Mouse (Mus musculus): ENCODE measurements around the gene Fau. TPM values are rescaled to one million over a fixed set of nuclear protein-coding genes. Genes with fewer than 3 reads are reported as not detected.

Fau gene
- polyA plus RNA-seq (2012; rRNA removed), result 1,645 and 2,151 TPM in 2 replicates

DNA sequence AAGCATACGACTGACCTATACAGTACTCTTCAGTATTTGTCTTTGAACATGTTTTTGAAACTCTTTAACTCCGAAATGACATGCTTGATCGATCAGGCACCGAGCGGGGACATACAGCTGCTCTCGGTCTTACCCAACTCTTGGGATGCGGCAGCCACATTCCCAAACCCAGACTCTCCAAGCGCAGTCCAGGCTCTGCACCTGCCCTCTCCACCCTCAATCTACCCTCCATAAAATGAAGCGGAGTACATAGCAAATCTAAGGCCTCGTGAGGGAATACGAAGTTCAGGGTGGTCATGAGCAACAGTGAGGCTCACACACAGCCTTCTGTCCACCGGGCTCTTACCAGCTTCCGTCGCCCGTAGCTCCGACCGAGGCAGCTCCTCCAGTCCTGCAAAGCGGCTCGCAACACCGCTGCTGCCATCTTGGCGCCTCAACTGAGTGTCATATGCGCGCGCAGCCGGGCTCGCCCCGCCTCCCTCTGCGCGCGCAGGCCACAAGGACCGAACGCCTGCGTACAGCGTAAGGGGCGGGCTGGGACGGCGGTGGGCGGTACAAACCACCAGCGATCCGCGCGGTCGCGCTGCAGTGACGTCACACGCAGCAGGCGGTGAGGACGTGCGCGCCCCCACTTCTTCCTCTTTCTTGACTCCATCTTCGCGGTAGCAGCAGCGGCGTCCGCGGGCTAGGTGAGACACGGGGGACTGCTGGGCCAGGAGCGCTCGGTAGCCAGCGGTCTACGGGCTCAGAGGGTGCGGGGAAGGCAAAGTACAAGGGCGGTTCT is at the start of gene Fau, which contains the start of gene Mrpl49:
Gene Fau (plus strand): TSS at position 532 of the 784 bp plus-strand sequence.
Gene Mrpl49 (minus strand): TSS at position 473 of the 784 bp plus-strand sequence.

DNA sequence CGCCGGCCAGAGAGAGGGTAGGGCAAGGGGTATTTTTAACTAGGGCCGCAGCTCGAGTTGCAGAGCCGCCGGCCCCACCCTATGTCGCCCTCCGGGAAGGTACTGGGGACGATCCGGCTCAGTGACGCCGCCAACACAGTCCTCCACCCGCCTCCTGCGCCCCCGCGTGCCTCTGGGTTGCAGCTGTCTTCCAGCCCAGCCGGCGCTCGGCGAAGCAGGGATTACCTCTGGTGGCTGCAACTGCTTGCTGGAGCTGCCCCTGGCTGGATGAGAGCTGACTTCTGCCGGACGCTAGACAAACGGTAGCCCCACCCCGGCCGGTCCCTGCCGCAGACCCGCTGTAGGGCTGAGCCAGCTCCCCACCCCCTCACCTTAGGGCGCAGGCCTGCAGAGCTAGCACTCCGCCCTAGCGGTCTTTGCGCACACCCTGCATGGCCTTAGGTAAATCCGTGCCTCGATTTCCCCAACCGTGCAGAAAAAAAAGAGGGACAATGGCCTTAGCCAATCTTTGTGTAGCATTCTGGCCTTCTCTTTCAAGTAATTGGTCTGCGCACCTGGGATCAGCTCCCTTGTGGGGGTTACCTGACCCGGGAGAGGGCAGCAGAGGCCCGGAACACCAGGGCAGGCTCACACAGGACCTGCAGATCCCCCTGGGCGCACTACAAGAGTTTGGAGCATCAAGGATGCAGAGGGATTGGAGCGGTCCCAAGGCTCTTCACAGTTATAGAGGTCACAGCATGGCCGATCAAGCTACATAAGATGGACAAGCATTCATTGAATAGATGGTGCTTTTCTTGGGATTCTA is 41.9 kb upstream of the Fau start, which contains the start of gene Capn1:
Gene Capn1 (minus strand): TSS at position 387 of the 805 bp plus-strand sequence.

DNA sequence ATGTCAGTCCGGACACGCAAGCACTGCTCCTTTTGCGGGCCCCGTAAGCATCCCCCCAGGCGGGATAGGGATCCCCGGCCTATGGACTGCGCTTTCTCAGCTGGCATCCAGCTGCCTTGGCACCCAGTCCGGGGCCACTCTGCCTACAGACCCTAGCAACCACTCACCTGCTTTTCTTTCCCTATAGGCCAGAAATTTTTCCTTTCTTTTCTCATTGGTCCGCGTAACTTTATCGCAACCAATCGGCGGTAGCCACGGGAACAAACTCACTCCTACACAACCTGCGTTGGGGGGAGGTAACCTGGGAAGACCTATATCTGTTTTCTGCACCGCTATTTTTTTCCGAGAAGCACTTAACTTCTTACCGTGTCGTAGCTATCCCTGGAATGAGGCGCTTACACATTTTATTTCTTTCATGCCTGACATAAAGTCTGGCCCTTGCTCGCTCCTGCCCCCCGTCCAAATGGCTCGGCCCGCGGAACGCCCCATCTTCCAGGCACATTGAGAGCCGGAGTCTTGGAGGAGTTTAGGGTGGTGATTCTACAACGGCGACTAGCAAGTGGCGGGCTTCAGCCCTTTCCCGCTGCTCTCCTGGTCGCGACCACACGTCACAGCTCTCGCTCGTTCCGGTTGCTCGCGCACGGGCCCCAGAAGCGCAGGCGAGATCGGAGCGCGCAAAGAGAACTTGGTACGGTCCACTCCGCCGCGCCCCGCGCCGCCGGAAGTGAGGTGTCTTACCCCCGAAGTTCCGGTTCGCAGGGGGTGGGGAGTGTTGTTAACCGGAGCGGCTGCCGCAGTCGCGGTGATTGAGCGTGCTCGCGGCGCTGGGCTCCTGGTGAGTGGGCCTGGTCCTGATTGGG is 11.1 kb upstream of the Fau start, which contains the start of gene Syvn1:
Gene Syvn1 (plus strand): TSS at position 283 of the 860 bp plus-strand sequence.

DNA sequence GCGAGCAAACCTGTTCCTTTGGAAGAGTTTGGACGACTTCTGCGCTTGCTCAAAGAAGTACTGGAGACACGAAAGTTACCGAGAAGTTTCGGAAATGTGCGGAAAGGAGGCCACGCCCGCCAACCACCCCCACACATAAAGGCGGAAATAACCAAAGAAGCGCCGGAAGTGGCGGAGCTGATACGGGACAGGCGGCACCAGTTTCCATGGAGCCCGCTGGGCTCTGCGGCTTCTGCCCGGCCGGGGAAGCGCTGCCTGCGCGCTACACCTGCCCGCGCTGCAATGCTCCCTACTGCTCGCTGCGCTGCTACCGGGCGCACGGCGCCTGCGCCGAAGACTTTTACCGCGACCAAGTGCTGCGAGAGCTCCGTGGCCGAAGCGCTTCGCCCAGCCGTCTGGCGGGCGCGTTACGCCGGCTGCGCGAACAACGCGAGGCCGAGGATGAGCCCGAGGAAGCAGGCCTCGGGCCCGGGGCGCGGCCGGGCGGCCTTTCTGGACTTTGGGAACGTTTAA is 3.4 kb downstream of the Fau start, which contains the start of gene Znhit2:
Gene Znhit2 (plus strand): TSS at position 172 of the 513 bp plus-strand sequence.

DNA sequence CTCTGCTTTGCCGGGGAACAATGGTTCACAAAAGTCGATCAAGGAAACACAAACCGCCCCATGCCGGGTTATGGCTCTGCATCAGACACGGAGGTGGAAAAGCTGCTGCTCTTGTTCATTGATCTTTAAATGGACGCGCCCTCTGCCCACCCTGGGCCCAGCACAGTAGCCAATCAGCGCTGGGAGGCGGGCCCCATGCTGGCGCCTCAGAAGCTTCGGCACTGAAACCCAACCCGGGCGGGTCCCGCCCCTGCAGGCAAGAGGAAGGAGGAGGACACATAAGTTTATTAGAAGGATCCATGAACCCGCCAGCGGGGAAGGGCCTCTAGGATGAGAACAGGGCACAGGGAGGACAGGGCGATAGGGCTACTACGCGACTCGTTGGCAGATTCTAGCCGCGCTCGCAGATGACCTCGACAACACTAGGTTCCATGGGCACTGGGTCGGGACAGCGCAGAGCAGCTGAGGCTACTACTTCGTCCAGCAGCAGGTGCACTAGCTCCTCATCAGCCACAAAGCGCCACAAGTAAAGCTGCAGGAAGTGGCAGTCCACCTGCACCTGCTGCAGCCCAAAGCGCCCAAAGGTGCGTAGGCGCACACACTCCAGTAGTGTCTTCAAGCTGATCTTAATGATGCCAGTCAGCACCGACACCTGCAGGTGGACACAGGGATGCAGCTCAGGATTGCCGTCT is 10.2 kb downstream of the Fau start, which contains the start of gene Tm7sf2:
Gene Tm7sf2 (minus strand): TSS at position 650 of the 692 bp plus-strand sequence.

DNA sequence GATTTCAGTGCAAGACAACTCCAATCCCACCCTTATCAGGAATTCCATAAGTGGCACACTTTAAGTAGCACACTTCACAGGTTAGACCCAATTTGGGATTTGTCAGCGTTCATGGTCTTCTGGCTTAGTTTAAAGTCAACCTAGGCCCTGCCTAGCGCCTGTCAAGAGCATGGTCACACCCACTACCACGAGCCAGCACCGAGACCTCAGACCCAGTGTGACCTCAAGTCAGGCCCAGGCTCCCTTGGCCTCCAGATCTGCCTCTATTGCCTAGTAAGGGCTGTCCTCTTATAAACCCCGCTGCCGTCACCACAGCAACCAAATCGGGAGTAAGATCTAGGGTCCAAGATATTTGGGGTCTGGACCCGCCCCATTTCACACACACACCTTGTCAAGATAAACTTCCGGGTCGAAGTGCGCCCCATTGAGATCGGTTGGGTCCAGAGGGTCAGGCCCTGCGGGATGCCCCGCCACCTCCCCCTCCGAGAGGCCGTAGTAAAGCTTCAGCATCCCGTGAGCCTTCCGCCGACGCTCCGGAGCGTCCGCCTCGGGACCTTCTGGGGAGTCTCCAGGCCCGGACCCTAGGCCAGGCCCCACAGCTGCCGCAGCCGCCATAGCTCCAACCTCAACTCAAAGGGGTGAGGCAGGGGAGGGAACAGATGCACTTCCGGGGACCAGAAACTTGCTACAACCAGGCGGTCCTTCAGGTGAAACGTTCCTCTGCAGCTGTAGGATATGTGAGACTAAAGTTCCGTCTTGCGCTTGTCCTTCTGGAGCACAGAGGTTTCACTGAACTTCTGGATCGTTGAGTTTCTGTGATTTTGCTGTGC is 19.1 kb downstream of the Fau start, which contains the start of gene Vps51:
Gene Vps51 (minus strand): TSS at position 668 of the 830 bp plus-strand sequence.

DNA sequence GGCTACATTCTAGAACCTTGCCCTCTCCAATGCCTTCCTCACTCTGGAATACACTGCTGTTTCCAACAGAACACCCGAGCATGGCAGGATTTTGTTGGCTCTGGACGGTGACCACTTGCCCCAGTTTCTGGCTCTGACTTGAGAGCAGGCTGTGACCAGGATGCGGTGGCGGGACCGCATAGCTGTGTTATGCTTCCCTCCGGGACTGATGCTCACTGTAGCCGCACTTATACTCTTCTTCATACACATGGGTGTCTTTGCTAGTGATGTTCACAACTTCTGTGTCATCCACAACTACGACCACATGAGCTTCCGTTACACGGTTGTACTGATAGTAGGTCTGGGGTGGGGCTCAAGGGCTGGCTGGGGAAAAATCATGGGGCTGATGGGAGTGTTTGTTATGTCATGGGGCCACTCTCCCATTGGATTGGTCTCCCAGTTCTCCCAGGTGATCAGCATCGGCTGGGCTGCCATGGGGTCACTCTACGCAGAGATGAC is 22.4 kb downstream of the Fau start, which contains the start of gene Tmem262:
Gene Tmem262 (plus strand): TSS at position 51 of the 498 bp plus-strand sequence.

DNA sequence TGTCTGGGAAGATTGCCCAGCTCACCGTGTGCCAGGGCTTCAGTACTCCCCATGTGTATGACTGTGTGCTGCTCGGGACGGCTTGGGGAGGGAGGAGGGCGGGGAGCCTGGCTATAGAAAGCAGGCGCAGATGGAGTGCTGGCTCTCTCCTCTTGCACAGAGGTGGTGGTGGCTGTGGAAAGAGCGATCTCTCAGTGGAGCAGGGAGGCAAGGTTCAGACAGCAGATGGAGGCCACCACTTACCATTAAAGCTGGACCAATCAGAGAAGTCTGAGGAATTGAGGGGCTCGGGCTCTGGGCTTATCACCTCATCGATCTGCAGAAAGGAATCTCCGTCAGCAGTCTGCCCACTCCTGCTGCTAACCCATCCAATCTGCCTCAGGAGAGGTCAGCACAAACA is 24.5 kb downstream of the Fau start, which contains the start of gene Gm28374:
Gene Gm28374 (minus strand): TSS at position 101 of the 400 bp plus-strand sequence.

DNA sequence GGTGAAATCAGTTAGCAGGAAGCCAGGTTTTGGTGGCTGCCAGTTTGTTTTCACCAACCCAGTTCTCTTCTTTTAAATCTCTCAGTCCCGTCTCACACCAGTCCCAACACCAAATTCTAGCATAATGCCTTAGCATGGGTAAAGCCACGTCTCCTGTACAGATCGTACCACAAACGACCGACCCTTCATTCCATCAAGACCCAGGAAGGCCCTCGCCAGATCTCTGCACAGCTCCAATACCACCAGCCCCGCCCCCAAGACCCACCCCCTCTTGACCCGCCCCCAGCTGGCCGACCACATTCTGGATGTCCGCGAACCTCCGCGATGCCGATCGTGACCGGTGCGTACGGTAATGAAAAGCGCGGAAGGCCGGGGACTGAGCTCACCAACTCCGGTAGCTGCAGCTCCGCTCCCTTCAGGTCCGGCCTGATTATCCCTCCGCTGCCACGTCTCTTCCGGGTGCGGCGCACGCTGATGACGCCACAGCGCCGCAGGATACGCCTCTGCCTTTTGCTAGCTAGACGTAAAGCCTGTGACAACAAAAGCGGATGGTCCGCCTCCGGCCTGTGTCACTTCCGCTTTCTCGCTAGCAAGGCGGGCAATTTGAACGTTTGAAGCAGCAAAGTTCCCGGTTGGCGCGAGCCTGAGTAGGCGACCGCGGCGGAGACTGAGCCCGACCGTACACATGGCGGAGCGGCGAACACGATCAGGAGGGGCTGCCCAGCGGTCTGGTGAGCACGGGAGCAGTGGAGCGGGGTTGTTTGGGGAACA is 27.0 kb downstream of the Fau start, which contains the start of the genes Zfpl1 and Cdca5:
Gene Zfpl1 (minus strand): TSS at position 479 of the 771 bp plus-strand sequence.
Gene Cdca5 (plus strand): TSS at position 506 of the 771 bp plus-strand sequence.

DNA sequence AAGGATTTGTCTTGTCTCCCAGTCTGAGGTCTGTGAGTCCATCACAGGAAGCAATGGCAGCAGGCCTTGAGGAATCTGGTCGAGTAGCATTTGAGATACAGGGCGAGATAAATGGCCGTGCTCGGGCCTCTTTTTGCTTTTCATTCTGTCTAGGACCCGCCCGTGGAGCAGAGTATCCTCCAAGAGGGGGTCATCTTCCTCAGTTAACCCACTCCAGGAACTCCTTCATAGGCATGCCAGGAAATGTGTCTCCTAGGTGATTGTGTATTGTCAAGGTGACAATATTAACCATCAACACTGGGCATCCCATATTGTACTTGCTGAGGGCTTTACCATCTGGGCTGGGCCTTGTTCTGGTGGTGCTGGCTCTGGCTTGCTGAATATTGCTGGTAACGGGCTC is 36.5 kb downstream of the Fau start, which contains the start of gene AC131692.1:
Gene AC131692.1 (plus strand): TSS at position 301 of the 400 bp plus-strand sequence.

DNA sequence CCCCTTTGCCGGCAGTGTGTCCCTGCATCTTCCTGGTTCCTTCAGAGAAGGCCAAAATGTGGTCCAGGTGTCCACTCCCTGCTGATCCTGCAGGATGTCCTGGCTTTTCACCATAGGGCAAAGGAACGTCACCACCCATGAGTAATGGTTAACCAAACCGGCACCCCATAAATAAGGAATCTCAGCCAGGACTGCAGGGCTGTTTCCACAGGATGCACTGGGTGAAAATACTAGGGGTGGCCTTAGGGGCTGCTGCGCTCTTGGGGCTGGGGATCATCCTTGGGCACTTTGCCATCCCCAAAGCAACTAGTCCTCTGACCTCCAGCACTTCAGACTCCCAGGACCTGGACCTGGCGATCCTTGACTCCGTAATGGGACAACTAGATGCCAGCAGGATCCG is 47.9 kb downstream of the Fau start, which contains the start of gene Naaladl1:
Gene Naaladl1 (plus strand): TSS at position 197 of the 400 bp plus-strand sequence.

Other genes starting within 250 kb of the Fau start
- 22.2 and 23.3 TPM in 2 replicates for gene Frmd8, start 182.6 kb upstream of the Fau start, polyA plus RNA-seq (2012; rRNA removed)
- gene Slc25a45, start 180.0 kb upstream of the Fau start, polyA plus RNA-seq (2012; rRNA removed), result 2.3 and 3.2 TPM in 2 replicates
- 9.3 and 9.8 TPM in 2 replicates for gene Tigd3, start 163.7 kb upstream of the Fau start, polyA plus RNA-seq (2012; rRNA removed)
- gene Dpf2, start 144.8 kb upstream of the Fau start, polyA plus RNA-seq (2012; rRNA removed), result 187 and 201 TPM in 2 replicates
- 2.4 and 2.9 TPM in 2 replicates for gene Cdc42ep2, start 133.0 kb upstream of the Fau start, polyA plus RNA-seq (2012; rRNA removed)
- 74.4 and 80.7 TPM in 2 replicates for gene Pola2, start 93.6 kb upstream of the Fau start, polyA plus RNA-seq (2012; rRNA removed)
- not detected in 2 replicates for gene Slc22a20, start 71.7 kb upstream of the Fau start, polyA plus RNA-seq (2012; rRNA removed)
- gene Capn1, start 41.9 kb upstream of the Fau start, polyA plus RNA-seq (2012; rRNA removed), result 5.6 and 7.9 TPM in 2 replicates
- 29.2 and 32.8 TPM in 2 replicates for gene Syvn1, start 11.3 kb upstream of the Fau start, polyA plus RNA-seq (2012; rRNA removed)
- gene Mrpl49, start 59 bp upstream of the Fau start, polyA plus RNA-seq (2012; rRNA removed), result 53.7 and 58.8 TPM in 2 replicates
- gene Znhit2, start 3.3 kb downstream of the Fau start, polyA plus RNA-seq (2012; rRNA removed), result 27.7 and 31.3 TPM in 2 replicates
- 42.8 and 53.5 TPM in 2 replicates for gene Tm7sf2, start 10.5 kb downstream of the Fau start, polyA plus RNA-seq (2012; rRNA removed)
- gene Vps51, start 19.4 kb downstream of the Fau start, polyA plus RNA-seq (2012; rRNA removed), result 74.8 and 88.1 TPM in 2 replicates
- 0.16 and 0.39 TPM in 2 replicates for gene Tmem262, start 22.2 kb downstream of the Fau start, polyA plus RNA-seq (2012; rRNA removed)
- gene Gm28374, start 24.4 kb downstream of the Fau start, polyA plus RNA-seq (2012; rRNA removed), result 0.67 and 1.7 TPM in 2 replicates
- 47.5 and 73.8 TPM in 2 replicates for gene Zfpl1, start 27.1 kb downstream of the Fau start, polyA plus RNA-seq (2012; rRNA removed)
- 35.9 and 39.7 TPM in 2 replicates for gene Cdca5, start 27.1 kb downstream of the Fau start, polyA plus RNA-seq (2012; rRNA removed)
- 1.3 and 1.6 TPM in 2 replicates for gene AC131692.1, start 36.6 kb downstream of the Fau start, polyA plus RNA-seq (2012; rRNA removed)
- 2.8 and 3.9 TPM in 2 replicates for gene Naaladl1, start 47.9 kb downstream of the Fau start, polyA plus RNA-seq (2012; rRNA removed)
- gene Sac3d1, start 60.8 kb downstream of the Fau start, polyA plus RNA-seq (2012; rRNA removed), result 41.9 and 69.7 TPM in 2 replicates
- gene Snx15, start 70.5 kb downstream of the Fau start, polyA plus RNA-seq (2012; rRNA removed), result 27.4 and 36.9 TPM in 2 replicates
- not detected in 2 replicates for gene Batf2, start 83.1 kb downstream of the Fau start, polyA plus RNA-seq (2012; rRNA removed)
- gene Arl2, start 83.7 kb downstream of the Fau start, polyA plus RNA-seq (2012; rRNA removed), result 55.9 and 75.4 TPM in 2 replicates
- not detected in 2 replicates for gene Majin, start 126.5 kb downstream of the Fau start, polyA plus RNA-seq (2012; rRNA removed)
- gene Gpha2, start 168.5 kb downstream of the Fau start, polyA plus RNA-seq (2012; rRNA removed), result 0.16 and 1.1 TPM in 2 replicates
- gene Ppp2r5b, start 178.0 kb downstream of the Fau start, polyA plus RNA-seq (2012; rRNA removed), result 35.9 and 56.4 TPM in 2 replicates
- 11.8 and 15.7 TPM in 2 replicates for gene Atg2a, start 183.8 kb downstream of the Fau start, polyA plus RNA-seq (2012; rRNA removed)
- 143 and 275 TPM in 2 replicates for gene Ehd1, start 218.9 kb downstream of the Fau start, polyA plus RNA-seq (2012; rRNA removed)
- 6.8 and 8.0 TPM in 2 replicates for gene Cdc42bpg, start 248.6 kb downstream of the Fau start, polyA plus RNA-seq (2012; rRNA removed)

Measured in central nervous system, embryonic 11.5 days (tissue).